Mouse (Mus musculus) ovary, postnatal 36 days (tissue): ENCODE data around the gene Gse1.
"Not testable (repeated sequence)": the region's sequence is repeated elsewhere in the genome, so short reads cannot be mapped to it uniquely, and the experiment has no call there.

ENCODE experiments used
- DNase-seq: peaks from one replicate; pipeline ENCODE4 v3.0.0; 2022; ENCODE audit warnings: low spot score, mixed read lengths

Gene Gse1

GRCm38 (mm10) chr8:120351332-120352071 is 123.2 kb downstream of the Gse1 start:
- DNase-seq = no peak

GRCm38 (mm10) chr8:120352096-120352495 is 123.8 kb downstream of the Gse1 start:
- DNase-seq = no peak

- no peak for DNase-seq
Measured at GRCm38 (mm10) chr8:120356067-120356466, 127.8 kb downstream of the Gse1 start.

GRCm38 (mm10) chr8:120357504-120357903 is 129.2 kb downstream of the Gse1 start:
- DNase-seq = no peak

- no peak for DNase-seq
Measured at GRCm38 (mm10) chr8:120361301-120361700, 133.0 kb downstream of the Gse1 start.

- DNase-seq = no peak
Measured at GRCm38 (mm10) chr8:120363552-120364071, 135.4 kb downstream of the Gse1 start.

- no peak for DNase-seq
Measured at GRCm38 (mm10) chr8:120364093-120364725, 136.0 kb downstream of the Gse1 start.

- DNase-seq = no peak
Measured at GRCm38 (mm10) chr8:120366840-120367239, 138.6 kb downstream of the Gse1 start.

GRCm38 (mm10) chr8:120368191-120368590 is 139.9 kb downstream of the Gse1 start:
- not testable (repeated sequence) for DNase-seq

- peak; percentile 89 for DNase-seq
Measured at GRCm38 (mm10) chr8:120368814-120369649, 140.8 kb downstream of the Gse1 start.

GRCm38 (mm10) chr8:120369956-120370355 is 141.7 kb downstream of the Gse1 start:
- no peak for DNase-seq

GRCm38 (mm10) chr8:120370461-120370860 is 142.2 kb downstream of the Gse1 start:
- DNase-seq = no peak

GRCm38 (mm10) chr8:120371146-120371545 is 142.9 kb downstream of the Gse1 start:
- DNase-seq = no peak

GRCm38 (mm10) chr8:120371725-120372457 is 143.6 kb downstream of the Gse1 start:
- no peak for DNase-seq

- no peak for DNase-seq
Measured at GRCm38 (mm10) chr8:120372684-120373083, 144.4 kb downstream of the Gse1 start.

- no peak for DNase-seq
Measured at GRCm38 (mm10) chr8:120373621-120374020, 145.4 kb downstream of the Gse1 start.

GRCm38 (mm10) chr8:120374070-120374469 is 145.8 kb downstream of the Gse1 start:
- DNase-seq = no peak

GRCm38 (mm10) chr8:120374514-120374913 is 146.3 kb downstream of the Gse1 start:
- no peak for DNase-seq

- DNase-seq = no peak
Measured at GRCm38 (mm10) chr8:120375170-120375569, 146.9 kb downstream of the Gse1 start.

- no peak for DNase-seq
Measured at GRCm38 (mm10) chr8:120376215-120376614, 148.0 kb downstream of the Gse1 start.
